Mouse (Mus musculus) left cerebral cortex, postnatal 25 days (tissue): Measurements from ENCODE around the gene Pgls. TPM values are rescaled to one million over a fixed set of nuclear protein-coding genes. Genes with fewer than 3 reads are reported as not detected.

Experiments
- DNase-seq, 2 experiments: peaks; one replicate each; pipeline ENCODE4 v3.0.0; 2022; ENCODE audit warnings: low spot score in 2 of 2, mixed read lengths in 1 of 2
- intact Hi-C: fragments of 180-260 bp; cut with DNase I; formaldehyde crosslinking; loops from one replicate; pipeline ENCODE4 v1.15.1; 2025
- total RNA-seq, 2 experiments: library from RNA; stranded (reverse); gene quantifications; 2 replicates each; pipeline ENCODE4 v1.2.3; 2021

The Pgls gene
- total RNA-seq, 2 experiments from 2014 or later = 35.1 to 38.7 TPM

DNA sequence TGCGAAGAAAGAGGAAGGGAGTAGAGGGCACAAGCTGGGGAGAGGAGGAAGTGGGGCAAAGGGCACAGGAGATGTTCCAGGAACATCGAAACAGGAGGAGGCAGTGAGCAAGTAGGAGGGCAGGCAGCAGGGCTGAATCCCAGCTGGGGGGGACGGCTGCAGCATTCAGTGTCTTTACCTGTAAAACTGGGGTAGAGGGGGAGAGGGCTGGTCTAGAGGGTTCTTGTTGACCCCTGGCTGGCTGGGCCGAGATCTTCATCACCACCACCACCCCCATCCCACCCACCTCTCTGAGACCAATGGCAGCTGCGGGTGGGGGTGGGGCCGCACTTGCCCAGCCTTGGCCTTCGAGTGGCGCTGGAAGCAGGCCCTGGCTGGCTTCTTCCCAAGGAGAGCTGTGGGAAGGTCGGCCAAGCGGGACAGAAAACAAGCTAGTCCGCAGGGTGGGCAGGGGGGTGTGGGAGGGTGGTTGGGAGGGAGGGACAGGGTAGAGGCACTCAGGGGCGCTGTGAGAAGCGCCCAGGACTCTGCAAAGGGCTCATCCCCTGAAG is 23.5 kb upstream of the Pgls start, which contains the start of gene Slc27a1:
Slc27a1 (plus strand) TSS at position 496 of the 551 bp plus-strand sequence.
- intact Hi-C loops = loop anchor here (2.0 kb wide), 1 partner anchor 24 kb away; the partner anchor contains the start of gene Pgls
- peak; percentile 51 to 63 for DNase-seq

GRCm38 (mm10) chr8:71568941-71569340 is 23.0 kb upstream of the Pgls start:
- no peak for DNase-seq
- intact Hi-C loops = loop anchor here (2.0 kb wide), 1 partner anchor 24 kb away; the partner anchor contains the start of gene Pgls

GRCm38 (mm10) chr8:71569366-71570290 is 22.3 kb upstream of the Pgls start:
- DNase-seq = peak; percentile 92 to 95
- intact Hi-C loops = loop anchor here (2.0 kb wide), 1 partner anchor 23 kb away; the partner anchor contains the start of gene Pgls

DNA sequence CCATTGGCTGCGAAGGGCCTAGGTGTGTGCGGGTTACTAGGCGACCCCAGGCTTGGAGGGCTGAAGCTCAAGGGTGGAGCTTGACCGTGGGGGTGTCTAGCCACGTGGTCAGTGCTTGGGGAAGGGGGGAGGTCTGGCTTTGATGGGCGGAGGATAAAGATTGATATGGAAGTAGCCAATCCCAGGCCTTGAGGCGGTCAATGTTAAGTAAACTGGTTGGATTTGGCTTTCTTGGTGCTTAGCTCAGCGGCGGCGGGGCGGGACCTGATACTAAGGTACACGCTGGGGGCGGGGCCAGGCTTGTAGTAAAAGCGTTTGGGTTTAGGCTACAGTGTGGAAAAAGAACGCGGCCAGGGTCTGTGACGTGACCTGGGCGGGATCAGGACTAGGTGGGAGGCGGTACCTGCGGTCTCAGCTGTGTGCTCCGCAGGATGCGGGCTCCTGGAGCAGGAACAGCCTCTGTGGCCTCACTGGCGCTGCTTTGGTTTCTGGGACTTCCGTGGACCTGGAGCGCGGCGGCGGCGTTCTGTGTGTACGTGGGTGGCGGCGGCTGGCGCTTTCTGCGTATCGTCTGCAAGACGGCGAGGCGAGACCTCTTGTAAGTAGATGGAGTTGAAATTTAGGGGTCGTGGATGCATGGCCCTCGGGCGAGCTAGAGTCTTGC is 21.6 kb upstream of the Pgls start:
- peak; percentile 96 to 99 for DNase-seq
- intact Hi-C loops = no loop called here

GRCm38 (mm10) chr8:71572077-71572476 is 19.9 kb upstream of the Pgls start:
- DNase-seq = no peak
- intact Hi-C loops = no loop called here

- intact Hi-C loops = no loop called here
- peak; percentile 78 to 86 for DNase-seq
These were observed 18.9 kb upstream of the Pgls start for GRCm38 (mm10) chr8:71572847-71573633.

DNA sequence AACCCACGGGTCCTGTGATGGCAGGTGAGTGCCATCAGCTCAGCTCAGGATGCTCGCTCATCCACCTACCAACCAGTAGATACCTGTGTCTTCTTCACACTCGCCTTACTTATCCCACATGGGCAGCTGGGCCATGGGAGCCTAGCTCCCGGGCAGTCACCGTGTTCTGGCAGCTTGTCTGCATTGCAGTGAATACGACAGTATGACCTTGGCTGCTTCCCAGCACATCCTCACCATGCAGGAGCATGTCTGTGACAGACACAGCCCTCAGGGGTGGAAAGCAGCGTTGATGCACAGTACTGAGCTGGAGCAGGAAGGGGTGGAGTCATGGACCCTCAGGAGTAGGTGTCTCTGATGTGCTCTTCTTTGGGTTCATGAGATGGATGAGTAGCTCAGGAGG is 17.6 kb upstream of the Pgls start:
- DNase-seq = no peak
- intact Hi-C loops = no loop called here

DNA sequence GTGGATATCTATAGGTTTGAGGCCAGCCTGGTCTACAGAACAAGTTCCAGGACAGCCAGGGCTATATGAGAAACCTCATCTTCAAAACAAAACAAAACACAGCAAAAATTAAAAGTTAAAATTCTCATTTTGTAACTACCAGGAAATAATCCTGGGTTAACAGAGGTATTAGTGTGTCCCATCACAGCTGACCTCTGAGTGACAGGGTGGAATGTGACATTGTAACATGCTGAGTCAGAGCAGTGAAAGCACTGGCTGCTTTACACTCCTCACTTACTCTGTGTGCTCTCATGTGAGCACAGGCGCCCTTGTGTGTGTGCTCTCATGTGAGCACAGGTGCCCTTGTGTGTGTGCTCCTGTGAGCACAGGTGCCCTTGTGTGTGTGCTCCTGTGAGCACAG is 17.0 kb upstream of the Pgls start:
- intact Hi-C loops = no loop called here
- DNase-seq = no peak

DNA sequence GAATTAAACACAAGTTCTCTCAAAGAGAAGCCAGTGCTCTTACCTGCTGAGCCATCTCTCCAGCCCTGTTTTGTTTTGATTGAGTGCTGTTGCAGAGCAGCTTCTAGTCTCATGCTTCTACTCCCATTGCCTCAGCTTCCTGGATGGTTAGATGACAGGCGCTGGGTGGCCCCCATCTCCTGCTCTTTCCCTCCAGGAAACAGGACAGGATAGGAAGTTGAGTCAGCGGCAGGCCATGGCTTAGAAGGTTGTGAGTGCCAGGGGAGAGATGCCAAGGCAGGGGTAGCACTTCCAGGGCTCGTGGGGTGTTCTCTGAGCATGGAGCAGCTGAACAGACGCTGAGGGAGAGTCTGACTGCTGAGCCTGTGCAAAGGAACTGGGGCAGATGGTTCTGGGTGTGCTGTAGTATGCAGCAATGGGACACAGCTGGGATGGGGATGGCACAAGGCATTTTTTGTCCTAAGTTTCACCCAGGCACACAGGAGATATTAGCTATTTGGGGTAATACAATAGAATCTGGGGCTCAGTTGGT is 14.1 kb upstream of the Pgls start:
- DNase-seq = no peak
- intact Hi-C loops = no loop called here

GRCm38 (mm10) chr8:71579009-71579408 is 13.0 kb upstream of the Pgls start:
- intact Hi-C loops = no loop called here
- DNase-seq = no peak

- intact Hi-C loops = no loop called here
- no peak for DNase-seq
These were observed 12.5 kb upstream of the Pgls start for GRCm38 (mm10) chr8:71579476-71579875.

GRCm38 (mm10) chr8:71580201-71580600 is 11.8 kb upstream of the Pgls start:
- no peak for DNase-seq
- intact Hi-C loops = no loop called here

GRCm38 (mm10) chr8:71586891-71587290 is 5.1 kb upstream of the Pgls start:
- DNase-seq = no peak
- intact Hi-C loops = no loop called here

DNA sequence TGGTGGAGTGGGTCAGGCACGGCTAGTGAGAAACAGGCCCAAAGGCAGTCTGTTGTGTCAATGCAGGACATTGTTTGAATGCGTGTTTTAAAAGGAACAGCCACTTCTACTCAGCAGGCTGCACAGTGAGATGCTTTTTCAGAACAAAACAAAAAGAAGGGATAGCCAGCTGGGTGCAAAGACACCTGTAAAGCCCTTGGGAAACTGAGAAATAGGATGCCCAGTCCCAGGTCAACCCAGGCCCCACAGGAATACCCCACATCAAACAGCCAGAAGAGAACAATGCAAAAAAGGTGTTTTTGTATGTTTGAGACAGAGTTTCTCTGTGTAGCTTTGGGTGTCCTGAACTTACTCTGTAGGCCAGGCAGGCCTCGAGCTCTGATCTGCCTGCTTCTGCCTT is 3.2 kb upstream of the Pgls start:
- DNase-seq = no peak
- intact Hi-C loops = no loop called here

DNA sequence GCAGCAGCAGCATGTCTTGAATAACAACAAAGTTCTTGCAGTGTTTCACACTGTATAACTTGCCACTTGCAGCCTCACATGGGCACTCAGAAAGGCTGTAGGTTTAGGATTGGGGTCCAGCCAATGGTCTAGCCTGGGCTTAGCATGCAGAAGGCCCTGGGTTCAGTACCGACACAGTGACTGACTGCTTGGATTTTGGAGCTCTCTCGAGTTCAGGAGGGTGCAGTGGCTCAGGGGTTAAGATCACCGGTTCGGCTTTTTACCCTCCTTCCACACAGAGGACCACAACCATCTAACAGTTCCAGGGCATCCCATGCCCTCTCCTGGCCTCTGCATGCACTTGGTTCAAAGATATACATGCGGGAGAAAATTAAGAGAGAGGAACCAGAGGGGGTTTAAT is 959 bp upstream of the Pgls start:
- DNase-seq = no peak
- intact Hi-C loops = no loop called here

DNA sequence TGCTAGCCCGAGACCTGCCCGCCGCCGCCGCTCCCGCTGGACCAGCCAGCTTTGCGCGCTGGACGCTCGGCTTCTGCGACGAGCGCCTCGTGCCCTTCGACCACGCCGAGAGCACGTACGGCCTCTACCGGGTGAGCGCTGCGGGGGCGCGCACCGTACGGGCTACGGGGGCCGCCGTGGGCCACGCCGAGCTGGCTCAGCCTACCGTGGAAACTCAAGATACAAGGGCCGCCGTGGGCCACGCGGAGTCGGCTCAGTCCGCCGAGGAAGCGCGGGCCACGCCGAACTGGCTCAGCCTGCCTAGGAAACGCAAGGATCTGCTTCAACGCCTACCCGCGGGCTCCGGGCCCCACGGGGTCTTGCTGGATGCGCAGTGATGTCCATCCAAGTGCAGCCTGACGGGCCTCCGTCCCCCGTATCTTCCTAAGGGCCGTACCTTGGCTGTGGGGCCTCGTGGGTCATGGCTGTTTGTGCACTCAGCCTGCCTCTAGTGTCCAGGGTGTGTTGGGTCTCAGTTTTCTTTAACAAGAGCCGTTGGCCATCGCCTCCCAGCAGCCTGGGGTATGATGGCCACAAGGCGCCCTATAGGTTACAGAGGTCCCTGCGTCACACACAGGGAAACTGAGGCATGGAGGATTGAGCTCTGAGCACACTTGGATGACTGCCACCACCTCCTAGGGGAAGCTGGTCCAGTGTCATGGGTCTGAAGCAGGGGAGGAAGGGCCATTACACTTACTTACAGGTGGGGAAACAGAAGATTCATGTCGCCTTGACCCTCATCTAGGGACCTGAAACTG is 596 bp downstream of the Pgls start:
- intact Hi-C loops = loop anchor here (2.0 kb wide), 1 partner anchor 24 kb away; the partner anchor contains the start of gene Slc27a1
- peak; percentile 92 to 94 for DNase-seq

DNA sequence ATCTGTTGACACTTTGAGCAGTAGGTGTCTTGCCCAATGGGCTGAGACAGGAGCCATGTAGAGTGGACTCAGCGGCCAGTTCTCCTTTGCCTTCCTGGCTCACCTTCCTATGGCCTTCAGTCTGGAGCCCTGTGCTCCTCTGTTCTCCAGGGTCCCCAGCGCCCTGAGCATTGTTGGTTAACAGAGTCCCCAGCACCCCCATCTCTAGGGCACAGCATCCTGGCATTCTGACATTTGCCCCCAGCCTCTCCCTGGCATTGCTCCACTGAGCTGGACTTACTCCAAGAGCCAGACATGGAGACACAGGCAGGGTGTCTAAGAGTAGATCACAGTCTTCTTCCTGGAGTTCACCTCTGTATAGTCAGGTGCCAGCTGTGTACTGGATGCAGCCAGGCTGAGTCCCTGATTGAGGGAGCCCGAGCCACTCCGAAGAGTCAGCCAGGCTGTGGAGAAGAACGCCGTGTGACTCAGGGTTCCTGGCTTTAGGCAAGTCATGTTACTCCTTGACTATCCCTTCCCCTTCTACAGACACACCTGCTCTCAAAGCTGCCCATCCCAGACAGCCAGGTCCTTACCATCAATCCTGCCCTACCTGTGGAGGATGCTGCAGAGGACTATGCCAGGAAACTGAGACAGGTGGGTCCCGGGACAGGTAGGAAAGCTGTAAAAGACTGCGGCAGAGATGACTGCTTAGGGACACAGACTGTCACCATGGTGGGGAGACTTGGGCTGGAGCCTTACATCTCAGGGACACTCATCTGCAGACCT is 1.8 kb downstream of the Pgls start:
- intact Hi-C loops = loop anchor here (2.0 kb wide), 1 partner anchor 25 kb away; the partner anchor contains the start of gene Slc27a1
- no peak for DNase-seq

GRCm38 (mm10) chr8:71594324-71594722 is 2.3 kb downstream of the Pgls start:
- intact Hi-C loops = no loop called here
- DNase-seq = no peak
